Mouse (Mus musculus) kidney, adult 2 months (tissue): ENCODE measurements around the gene Fopnl.

ENCODE experiments used
- CTCF ChIP-seq: fragments of 200-500 bp; conservative IDR thresholded peaks from 2 replicates; pipeline ENCODE4 v1.5.1; 2011; ENCODE audit warnings: low read depth, mild to moderate bottlenecking, control low read depth, low read length, moderate library complexity, mixed read lengths; ENCODE audit not compliant: insufficient read depth, insufficient read length
- POLR2A ChIP-seq: fragments of 200-500 bp; IDR thresholded peaks from one replicate; pipeline ENCODE4 v1.6.1; 2011; ENCODE audit warnings: low read depth, low read length, control low read depth

GRCm38 (mm10) chr16:14361362-14362098, 44.3 kb upstream of the Fopnl start, which contains the start of gene Abcc1:
- TF ChIP-seq POLR2A (no peak), CTCF (no peak)
